Mouse (Mus musculus) midbrain, embryonic 11.5 days (tissue): Measurements from ENCODE around the gene Igsf9. TPM values are rescaled to one million over a fixed set of nuclear protein-coding genes. Genes with fewer than 3 reads are reported as not detected.
A peak's percentile ranks its signal among the peaks of the same experiment; 100 is the strongest.

Experiments
- ATAC-seq: fragments of 200-750 bp; cut with Nextera tagmentation; 2 replicates; pipeline ENCODE4 v1.8.0; 2017; ENCODE audit warnings: moderate TSS enrichment, moderate library complexity; ENCODE audit not compliant: low FRiP score
- DNase-seq: peaks from one replicate; pipeline ENCODE4 v3.0.0; 2015; ENCODE audit warnings: low spot score; ENCODE audit errors: missing footprints
- H3K27ac ChIP-seq: fragments of 300-500 bp; sonication (generic); 2 replicates; pipeline ENCODE4 v1.5.1; 2014; ENCODE audit warnings: low read depth, low read length
- H3K27me3 ChIP-seq: fragments of 300-500 bp; sonication (generic); 2 replicates; pipeline ENCODE4 v1.6.1; 2014; ENCODE audit warnings: mild to moderate bottlenecking, low read length, moderate library complexity, mixed read lengths; ENCODE audit not compliant: control insufficient read depth, insufficient read depth
- H3K36me3 ChIP-seq: fragments of 300-500 bp; sonication (generic); 2 replicates; pipeline ENCODE4 v1.6.1; 2014; ENCODE audit warnings: mild to moderate bottlenecking, low read length, moderate library complexity, mixed read lengths; ENCODE audit not compliant: control insufficient read depth, insufficient read depth
- H3K4me1 ChIP-seq: fragments of 300-500 bp; sonication (generic); 2 replicates; pipeline ENCODE4 v1.6.1; 2014; ENCODE audit warnings: low read length; ENCODE audit not compliant: control insufficient read depth, insufficient read depth
- H3K4me2 ChIP-seq: fragments of 300-500 bp; sonication (generic); 2 replicates; pipeline ENCODE4 v1.6.1; 2014; ENCODE audit warnings: mild to moderate bottlenecking, moderate library complexity
- H3K4me3 ChIP-seq: fragments of 300-500 bp; sonication (generic); 2 replicates; pipeline ENCODE4 v1.5.1; 2014; ENCODE audit warnings: low read depth, low read length
- H3K9ac ChIP-seq: fragments of 300-500 bp; sonication (generic); 2 replicates; pipeline ENCODE4 v1.6.1; 2014; ENCODE audit warnings: low read length
- H3K9me3 ChIP-seq: fragments of 300-500 bp; sonication (generic); 2 replicates; pipeline ENCODE4 v1.6.1; 2016; ENCODE audit warnings: low read length; ENCODE audit not compliant: control insufficient read depth
- WGBS: fragments of 180-500 bp; shearing (Covaris S2); extraction: QIAGEN DNeasy Blood & Tissue Kit; methylation state at CpG from one replicate; pipeline ENCODE4 v1.1.7; 2014; 5-methylcytosine and 5-hydroxymethylcytosine counted together
- polyA plus RNA-seq: library from polyadenylated mRNA; unstranded; fragments of >200 nt; fragmentation: Nextera tagmentation; extraction: Ambion mirVana; gene quantifications from 2 replicates; pipeline ENCODE4 v1.2.1, GENCODE M21; 2014

The Igsf9 gene
- polyA plus RNA-seq, 1 experiment from 2014 or later: 49.7 TPM

GRCm38 (mm10) chr1:172486236-172486635 is 4.6 kb downstream of the Igsf9 start:
- Histone ChIP-seq H3K4me2 (peak overlapping the region; percentile 81), H3K27ac (peak overlapping the region; percentile 74), H3K4me1 (peaks cover 61% of the 10 kb centered on the region), H3K9ac (peak overlapping the region; percentile 58), H3K27me3 (no peaks in the 10 kb centered on the region), H3K9me3 (no peaks in the 10 kb centered on the region), H3K4me3 (peak overlapping the region; percentile 22), H3K36me3 (peaks cover 10% of the 10 kb centered on the region)
- peak; percentile 92 for DNase-seq
- WGBS: 3% methylated on average over 4 of the region's 4 CpGs
- peak; percentile 57 for ATAC-seq

- H3K27ac ChIP-seq: peak overlapping the region; percentile 67
- peak; percentile 94 for DNase-seq
- peaks cover 10% of the 10 kb centered on the region for H3K36me3 ChIP-seq
- H3K4me1 ChIP-seq: peaks cover 58% of the 10 kb centered on the region
- WGBS: 24% methylated on average over 5 of the region's 5 CpGs
- peak overlapping the region; percentile 81 for H3K4me2 ChIP-seq
- no peaks in the 10 kb centered on the region for H3K9me3 ChIP-seq
- ATAC-seq: no peak
- peak overlapping the region; percentile 22 for H3K4me3 ChIP-seq
- H3K27me3 ChIP-seq: no peaks in the 10 kb centered on the region
- peak overlapping the region; percentile 58 for H3K9ac ChIP-seq
Measured at GRCm38 (mm10) chr1:172486651-172487050, 5.1 kb downstream of the Igsf9 start.

GRCm38 (mm10) chr1:172487859-172488258 is 6.3 kb downstream of the Igsf9 start:
- ATAC-seq (no peak), DNase-seq (no peak)
- peaks cover 58% of the 10 kb centered on the region for H3K4me1 ChIP-seq
- no peak overlapping the region for H3K4me2 ChIP-seq
- peaks cover 16% of the 10 kb centered on the region for H3K36me3 ChIP-seq
- no peak overlapping the region for H3K4me3 ChIP-seq
- WGBS: 77% methylated on average over 4 of the region's 4 CpGs
- H3K27me3 ChIP-seq: no peaks in the 10 kb centered on the region
- no peak overlapping the region for H3K27ac ChIP-seq
- H3K9ac ChIP-seq: no peak overlapping the region
- no peaks in the 10 kb centered on the region for H3K9me3 ChIP-seq

GRCm38 (mm10) chr1:172488831-172489230 is 7.2 kb downstream of the Igsf9 start:
- Histone ChIP-seq H3K4me3 (no peak overlapping the region), H3K27me3 (no peaks in the 10 kb centered on the region), H3K4me1 (peaks cover 48% of the 10 kb centered on the region), H3K9ac (no peak overlapping the region), H3K36me3 (peaks cover 19% of the 10 kb centered on the region), H3K4me2 (no peak overlapping the region), H3K9me3 (no peaks in the 10 kb centered on the region), H3K27ac (no peak overlapping the region)
- DNase-seq: peak; percentile 67
- WGBS: 75% methylated on average over 7 of the region's 7 CpGs
- ATAC-seq: no peak

GRCm38 (mm10) chr1:172489585-172490250 is 8.1 kb downstream of the Igsf9 start:
- H3K4me3 ChIP-seq: 0 out of 2 replicates have a peak overlapping the region, but pooled peaks have one; percentile 4
- WGBS: 64% methylated on average over 12 of the region's 12 CpGs

GRCm38 (mm10) chr1:172490261-172490661 is 8.7 kb downstream of the Igsf9 start:
- WGBS: 11% methylated on average over 10 of the region's 10 CpGs
- H3K27ac ChIP-seq: no peak overlapping the region
- 0 out of 2 replicates have a peak overlapping the region, but pooled peaks have one; percentile 4 for H3K4me3 ChIP-seq
- DNase-seq: peak; percentile 99
- peaks cover 34% of the 10 kb centered on the region for H3K4me1 ChIP-seq
- ATAC-seq: peak; percentile 51
- H3K27me3 ChIP-seq: no peaks in the 10 kb centered on the region
- H3K4me2 ChIP-seq: no peak overlapping the region
- no peaks in the 10 kb centered on the region for H3K9me3 ChIP-seq
- H3K9ac ChIP-seq: no peak overlapping the region
- peaks cover 21% of the 10 kb centered on the region for H3K36me3 ChIP-seq

More at GRCm38 (mm10) chr1:172489585-172490250, 8.1 kb downstream of the Igsf9 start:
- Histone ChIP-seq H3K4me1 (peaks cover 39% of the 10 kb centered on the region), H3K9ac (no peak overlapping the region), H3K4me2 (no peak overlapping the region), H3K27me3 (no peaks in the 10 kb centered on the region), H3K9me3 (no peaks in the 10 kb centered on the region), H3K36me3 (peaks cover 21% of the 10 kb centered on the region), H3K27ac (no peak overlapping the region)
- DNase-seq (peak; percentile 73), ATAC-seq (peak; percentile 14)

GRCm38 (mm10) chr1:172492047-172492446 is 10.5 kb downstream of the Igsf9 start:
- WGBS: 88% methylated on average over 8 of the region's 8 CpGs
- Histone ChIP-seq H3K4me1 (peaks cover 16% of the 10 kb centered on the region), H3K9ac (no peak overlapping the region), H3K27me3 (no peaks in the 10 kb centered on the region), H3K36me3 (peaks cover 31% of the 10 kb centered on the region), H3K4me2 (no peak overlapping the region), H3K27ac (no peak overlapping the region), H3K4me3 (no peak overlapping the region), H3K9me3 (no peaks in the 10 kb centered on the region)
- no peak for DNase-seq
- no peak for ATAC-seq

GRCm38 (mm10) chr1:172493516-172493915 is 11.9 kb downstream of the Igsf9 start:
- ATAC-seq: no peak
- Histone ChIP-seq H3K36me3 (peaks cover 41% of the 10 kb centered on the region), H3K9ac (no peak overlapping the region), H3K4me3 (no peak overlapping the region), H3K4me1 (peaks cover 9% of the 10 kb centered on the region), H3K27ac (no peak overlapping the region), H3K27me3 (no peaks in the 10 kb centered on the region), H3K9me3 (no peaks in the 10 kb centered on the region), H3K4me2 (no peak overlapping the region)
- 79% methylated on average over 6 of the region's 6 CpGs for WGBS
- DNase-seq: no peak

GRCm38 (mm10) chr1:172496030-172496429 is 14.4 kb downstream of the Igsf9 start:
- peaks cover 12% of the 10 kb centered on the region for H3K4me1 ChIP-seq
- H3K27ac ChIP-seq: no peak overlapping the region
- H3K9ac ChIP-seq: no peak overlapping the region
- peaks cover 14% of the 10 kb centered on the region for H3K27me3 ChIP-seq
- H3K4me3 ChIP-seq: no peak overlapping the region
- no peaks in the 10 kb centered on the region for H3K9me3 ChIP-seq
- DNase-seq: no peak
- WGBS: 80% methylated on average over 17 of the region's 17 CpGs
- H3K4me2 ChIP-seq: no peak overlapping the region
- peaks cover 37% of the 10 kb centered on the region for H3K36me3 ChIP-seq
- ATAC-seq: no peak
